Mouse (Mus musculus): Measurements from ENCODE around the gene Zfp688. TPM values are rescaled to one million over a fixed set of nuclear protein-coding genes. Genes with fewer than 3 reads are reported as not detected.
"Not testable (repeated sequence)": the region's sequence is repeated elsewhere in the genome, so short reads cannot be mapped to it uniquely, and the experiment has no call there.

The Zfp688 gene
- polyA plus RNA-seq, 1 experiment from 2014 or later, result 31.9 TPM

GRCm38 (mm10) chr7:127400355-127400754, 21.5 kb downstream of the Zfp688 start:
- H3K27me3 ChIP-seq (ENCODE audit: insufficient read depth, low read length), result no peaks in the 10 kb centered on the region
- WGBS, result 55% methylated on average over 3 of the region's 3 CpGs
- no peak for TF ChIP-seq CTCF (IDR thresholded peaks at IDR 0.05; ENCODE audit: low read depth)
- no peak for ATAC-seq (replicated peaks; ENCODE audit: low FRiP score, low read depth)
- no peak overlapping the region for H3K4me2 ChIP-seq (ENCODE audit: low read length)
- no peak for DNase-seq (ENCODE audit: low spot score)
- H3K36me3 ChIP-seq (ENCODE audit: insufficient read depth, low read length), result no peaks in the 10 kb centered on the region
- no peak overlapping the region for H3K27ac ChIP-seq
- no peak overlapping the region for H3K9ac ChIP-seq (ENCODE audit: low read depth, low read length)
- no peak overlapping the region for H3K4me3 ChIP-seq (replicated peaks; ENCODE audit: low read depth, low read length)
- no peaks in the 10 kb centered on the region for H3K4me1 ChIP-seq (replicated peaks; ENCODE audit: insufficient read depth, low read length)
- H3K9me3 ChIP-seq (replicated peaks; ENCODE audit: low read length), result no peaks in the 10 kb centered on the region

- Histone ChIP-seq H3K9me3 (replicated peaks; ENCODE audit: low read length) (no peaks in the 10 kb centered on the region), H3K4me3 (replicated peaks; ENCODE audit: low read depth, low read length) (peak overlapping the region; percentile 66), H3K27me3 (ENCODE audit: insufficient read depth, low read length) (no peaks in the 10 kb centered on the region), H3K4me1 (replicated peaks; ENCODE audit: insufficient read depth, low read length) (peaks cover 10% of the 10 kb centered on the region), H3K27ac (peak overlapping the region; percentile 7; the same call in 1 of the 2 replicates), H3K36me3 (ENCODE audit: insufficient read depth, low read length) (no peaks in the 10 kb centered on the region), H3K9ac (ENCODE audit: low read depth, low read length) (peak overlapping the region; percentile 80), H3K4me2 (ENCODE audit: low read length) (peak overlapping the region; percentile 90)
- WGBS, result 13% methylated on average over 7 of the region's 7 CpGs
- TF ChIP-seq CTCF (IDR thresholded peaks at IDR 0.05; ENCODE audit: low read depth), result no peak
- ATAC-seq (replicated peaks; ENCODE audit: low FRiP score, low read depth) (no peak), DNase-seq (ENCODE audit: low spot score) (no peak)
Observed at GRCm38 (mm10) chr7:127393944-127394333, 27.9 kb downstream of the Zfp688 start.

GRCm38 (mm10) chr7:127393157-127393943, 28.5 kb downstream of the Zfp688 start, which contains the start of gene E430018J23Rik:
TSS of gene E430018J23Rik (minus strand) at chr7:127393629.
- H3K4me1 ChIP-seq (replicated peaks; ENCODE audit: insufficient read depth, low read length), result peaks cover 10% of the 10 kb centered on the region
- peak within 1 kb of the TSS; percentile 90 for H3K27ac ChIP-seq
- peak within 1 kb of the TSS; percentile 90 for H3K4me2 ChIP-seq (ENCODE audit: low read length)
- ATAC-seq (replicated peaks; ENCODE audit: low FRiP score, low read depth), result peak; percentile 92
- no peak for TF ChIP-seq CTCF (IDR thresholded peaks at IDR 0.05; ENCODE audit: low read depth)
- H3K4me3 ChIP-seq (replicated peaks; ENCODE audit: low read depth, low read length), result peak within 1 kb of the TSS; percentile 66
- DNase-seq (ENCODE audit: low spot score), result peak; percentile 98
- no peaks in the 10 kb centered on the region for H3K36me3 ChIP-seq (ENCODE audit: insufficient read depth, low read length)
- H3K27me3 ChIP-seq (ENCODE audit: insufficient read depth, low read length), result no peaks in the 10 kb centered on the region
- H3K9me3 ChIP-seq (replicated peaks; ENCODE audit: low read length), result no peaks in the 10 kb centered on the region
- WGBS, result under 1% methylated on average over 45 of the region's 45 CpGs
- peak within 1 kb of the TSS; percentile 80 for H3K9ac ChIP-seq (ENCODE audit: low read depth, low read length)

- no peak for ATAC-seq (replicated peaks; ENCODE audit: low FRiP score, low read depth)
- H3K4me3 ChIP-seq (replicated peaks; ENCODE audit: low read depth, low read length), result peak overlapping the region; percentile 66
- no peaks in the 10 kb centered on the region for H3K27me3 ChIP-seq (ENCODE audit: insufficient read depth, low read length)
- no peak for DNase-seq (ENCODE audit: low spot score)
- H3K9me3 ChIP-seq (replicated peaks; ENCODE audit: low read length), result no peaks in the 10 kb centered on the region
- TF ChIP-seq CTCF (IDR thresholded peaks at IDR 0.05; ENCODE audit: low read depth), result no peak
- peak overlapping the region; percentile 90 for H3K4me2 ChIP-seq (ENCODE audit: low read length)
- WGBS, result 87% methylated on average over 8 of the region's 8 CpGs
- peak overlapping the region; percentile 80; the same call in 1 of the 2 replicates for H3K9ac ChIP-seq (ENCODE audit: low read depth, low read length)
- H3K4me1 ChIP-seq (replicated peaks; ENCODE audit: insufficient read depth, low read length), result peaks cover 10% of the 10 kb centered on the region
- H3K27ac ChIP-seq, result no peak overlapping the region
- H3K36me3 ChIP-seq (ENCODE audit: insufficient read depth, low read length), result no peaks in the 10 kb centered on the region
Observed at GRCm38 (mm10) chr7:127392251-127392824, 29.5 kb downstream of the Zfp688 start.

- H3K27me3 ChIP-seq (ENCODE audit: insufficient read depth, low read length), result no peaks in the 10 kb centered on the region
- no peak overlapping the region for H3K4me2 ChIP-seq (ENCODE audit: low read length)
- DNase-seq (ENCODE audit: low spot score), result no peak
- H3K4me3 ChIP-seq (replicated peaks; ENCODE audit: low read depth, low read length), result no peak overlapping the region
- no peaks in the 10 kb centered on the region for H3K36me3 ChIP-seq (ENCODE audit: insufficient read depth, low read length)
- WGBS, result 96% methylated on average over 16 of the region's 16 CpGs
- no peak overlapping the region for H3K9ac ChIP-seq (ENCODE audit: low read depth, low read length)
- no peak overlapping the region for H3K27ac ChIP-seq
- ATAC-seq (replicated peaks; ENCODE audit: low FRiP score, low read depth), result no peak
- no peak for TF ChIP-seq CTCF (IDR thresholded peaks at IDR 0.05; ENCODE audit: low read depth)
- H3K9me3 ChIP-seq (replicated peaks; ENCODE audit: low read length), result no peaks in the 10 kb centered on the region
- H3K4me1 ChIP-seq (replicated peaks; ENCODE audit: insufficient read depth, low read length), result peaks cover 10% of the 10 kb centered on the region
Observed at GRCm38 (mm10) chr7:127391538-127391937, 30.3 kb downstream of the Zfp688 start.

DNA sequence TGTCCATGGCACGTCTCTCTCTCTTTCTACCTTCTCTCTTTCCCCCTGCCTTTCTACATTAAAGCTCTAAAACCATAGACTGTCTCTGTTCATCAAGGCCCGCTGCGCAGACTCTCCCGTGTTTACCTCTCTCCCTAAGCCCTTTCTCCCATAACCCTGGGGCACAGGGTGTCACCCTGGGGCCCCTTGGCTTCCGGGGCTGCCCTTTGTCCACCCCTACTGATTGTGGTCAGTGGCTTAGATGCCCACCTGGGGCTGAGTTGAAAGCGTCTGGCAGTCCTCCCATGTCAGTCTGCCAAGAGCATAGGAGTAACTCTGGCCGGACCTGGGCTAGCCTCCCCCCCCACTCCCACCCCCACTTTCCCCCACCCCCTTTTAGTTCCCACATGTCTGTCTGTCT, 31.6 kb downstream of the Zfp688 start:
- H3K4me2 ChIP-seq (ENCODE audit: low read length), result no peak overlapping the region
- ATAC-seq (replicated peaks; ENCODE audit: low FRiP score, low read depth), result no peak
- WGBS, result 66% methylated on average over 7 of the region's 7 CpGs

DNA sequence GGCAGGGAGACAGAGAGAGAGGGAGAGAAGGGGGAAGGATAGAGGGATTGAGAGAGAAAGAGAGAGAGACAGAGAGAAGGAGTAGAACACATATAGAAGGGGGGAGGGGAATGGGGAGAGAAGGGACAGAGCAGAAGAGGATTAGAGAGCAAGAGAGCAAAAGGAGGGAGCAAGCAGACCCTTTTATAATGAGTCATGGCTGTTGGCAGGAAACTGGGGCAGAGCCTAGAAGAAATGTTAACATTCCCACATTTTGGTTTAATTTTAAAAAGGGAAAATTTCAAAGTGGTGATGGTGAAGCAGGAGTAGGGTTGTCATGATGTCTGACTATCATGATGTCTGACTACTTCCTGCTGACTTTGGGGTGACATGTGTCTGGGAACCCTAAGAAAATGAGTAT, 33.7 kb downstream of the Zfp688 start:
- not testable (repeated sequence) for H3K4me3 ChIP-seq (replicated peaks; ENCODE audit: low read depth, low read length); H3K9ac ChIP-seq (ENCODE audit: low read depth, low read length); H3K4me1 ChIP-seq (replicated peaks; ENCODE audit: insufficient read depth, low read length); H3K27me3 ChIP-seq (ENCODE audit: insufficient read depth, low read length); ATAC-seq (replicated peaks; ENCODE audit: low FRiP score, low read depth); H3K27ac ChIP-seq; H3K4me2 ChIP-seq (ENCODE audit: low read length); DNase-seq (ENCODE audit: low spot score); H3K9me3 ChIP-seq (replicated peaks; ENCODE audit: low read length); H3K36me3 ChIP-seq (ENCODE audit: insufficient read depth, low read length)

More for the DNA sequence above, 31.6 kb downstream of the Zfp688 start:
- no peak for TF ChIP-seq CTCF (IDR thresholded peaks at IDR 0.05; ENCODE audit: low read depth)
- Histone ChIP-seq H3K27me3 (ENCODE audit: insufficient read depth, low read length) (no peaks in the 10 kb centered on the region), H3K4me3 (replicated peaks; ENCODE audit: low read depth, low read length) (no peak overlapping the region), H3K4me1 (replicated peaks; ENCODE audit: insufficient read depth, low read length) (peaks cover 10% of the 10 kb centered on the region), H3K9me3 (replicated peaks; ENCODE audit: low read length) (no peaks in the 10 kb centered on the region), H3K36me3 (ENCODE audit: insufficient read depth, low read length) (no peaks in the 10 kb centered on the region), H3K9ac (ENCODE audit: low read depth, low read length) (no peak overlapping the region), H3K27ac (no peak overlapping the region)
- DNase-seq (ENCODE audit: low spot score), result no peak
